Mouse (Mus musculus) kidney, adult 9 months (tissue): ENCODE results near the gene Trank1.

Experiments
- DNase-seq: peaks from one replicate; pipeline ENCODE4 v3.0.0; 2022

Trank1 gene

DNA sequence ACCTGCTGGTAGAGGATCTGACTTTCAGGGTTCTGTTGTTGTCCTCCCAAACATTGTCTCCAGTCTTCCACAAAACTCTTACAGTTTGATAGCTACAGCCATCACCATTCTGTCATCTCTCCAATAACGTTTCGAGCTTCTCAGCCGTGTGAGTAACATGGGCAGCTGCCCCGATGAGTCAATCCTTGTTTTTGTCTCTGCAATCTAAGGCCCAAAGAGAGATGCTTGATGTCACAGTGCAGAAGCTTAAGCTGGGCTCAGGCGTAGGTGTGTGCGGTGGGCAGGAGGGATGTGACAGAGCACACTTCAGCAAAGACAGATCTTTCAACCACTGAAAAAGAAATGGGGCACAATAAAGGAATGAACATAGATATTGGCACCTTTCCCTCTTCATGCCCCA, 7.5 kb upstream of the Trank1 start:
- DNase-seq: no peak

DNA sequence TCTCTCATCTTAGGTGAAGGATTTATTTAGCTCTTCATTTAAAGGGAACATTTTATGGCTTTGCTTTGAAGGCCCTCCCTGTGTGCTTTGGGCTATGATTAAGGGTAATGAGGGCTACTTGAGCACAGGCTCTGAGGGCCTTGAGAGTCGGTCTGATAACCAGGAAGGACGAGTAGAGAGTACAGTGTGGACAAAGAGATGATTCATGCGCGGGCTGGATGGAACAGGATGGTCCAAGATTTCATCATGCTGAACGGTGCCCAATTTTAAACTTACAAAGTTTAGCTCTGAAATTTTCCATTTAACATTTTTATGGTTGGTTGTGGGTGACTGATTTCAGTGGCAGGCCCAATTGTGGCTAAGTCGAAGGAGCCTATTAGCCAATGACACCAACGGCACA, 5.4 kb upstream of the Trank1 start:
- DNase-seq: no peak

DNA sequence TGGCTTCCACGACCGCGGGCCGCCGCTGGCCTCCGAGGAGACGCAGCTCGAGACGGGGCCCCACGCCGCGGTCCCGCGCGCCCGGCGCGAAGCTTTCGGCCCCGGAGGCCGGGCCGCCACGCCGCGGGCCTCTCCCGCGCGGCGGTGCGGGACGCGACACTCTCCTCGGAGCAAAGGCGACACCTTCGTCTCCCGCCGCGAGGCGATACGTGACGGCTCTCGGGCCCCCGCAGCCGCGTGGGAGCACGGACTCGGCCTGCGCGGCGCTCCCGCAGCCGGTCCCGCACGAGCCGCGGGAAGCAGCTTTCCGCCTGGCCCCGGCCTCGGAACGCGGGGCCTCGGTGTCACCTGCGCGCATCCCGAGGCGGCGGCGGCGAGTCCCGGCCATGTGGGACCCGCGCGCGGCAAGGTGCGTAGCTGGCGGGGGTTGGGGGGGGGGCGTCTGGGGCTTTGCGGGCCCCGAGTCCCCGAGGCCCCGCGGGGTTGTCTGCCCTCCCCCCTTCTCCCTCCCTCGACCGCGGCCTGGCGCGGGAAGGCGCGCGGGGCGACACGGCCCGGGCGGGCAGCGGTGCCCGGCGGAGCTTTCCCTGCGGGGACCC, 403 bp downstream of the Trank1 start:
- no peak for DNase-seq

DNA sequence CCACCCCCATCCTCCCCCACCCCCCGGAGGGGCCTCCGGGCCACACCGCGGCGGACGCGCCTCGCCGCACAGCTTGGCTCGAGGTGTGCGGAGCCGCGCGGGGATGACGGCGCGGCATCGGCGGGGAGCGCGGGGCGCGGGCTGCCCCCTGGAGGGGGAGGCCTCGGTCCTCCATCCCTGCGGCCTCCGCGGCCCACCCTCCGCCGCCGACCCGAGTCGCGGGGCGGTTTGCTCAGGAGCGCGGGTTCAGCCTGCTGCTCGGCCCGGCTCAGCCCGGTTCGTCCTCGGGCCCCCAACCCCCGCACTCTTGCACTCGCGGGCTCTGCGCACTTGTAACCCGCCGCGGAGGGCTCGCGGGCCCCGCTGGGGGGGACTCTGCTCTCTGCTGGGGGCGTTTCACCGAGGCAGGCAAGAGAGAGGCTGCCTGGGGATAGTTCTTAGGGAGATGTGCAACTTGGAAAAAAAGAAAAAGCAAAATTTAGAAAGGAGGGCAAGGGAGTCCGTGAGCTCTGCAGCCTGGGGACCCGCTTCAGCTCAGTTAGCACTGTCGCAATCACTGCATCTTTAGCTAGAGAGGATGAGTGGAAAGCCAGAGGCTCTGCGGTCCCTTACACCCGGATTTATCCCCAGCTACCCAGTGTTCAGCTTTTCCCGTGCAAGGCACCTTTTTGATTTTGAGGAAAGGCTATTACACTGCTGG, 1.1 kb downstream of the Trank1 start:
- no peak for DNase-seq

GRCm38 (mm10) chr9:111313299-111313698, 1.8 kb downstream of the Trank1 start:
- DNase-seq: no peak

- DNase-seq: no peak
Observed at GRCm38 (mm10) chr9:111313793-111314192, 2.3 kb downstream of the Trank1 start.

- DNase-seq: peak; percentile 64
Observed at GRCm38 (mm10) chr9:111314219-111314618, 2.7 kb downstream of the Trank1 start.

GRCm38 (mm10) chr9:111320912-111321311, 9.4 kb downstream of the Trank1 start:
- no peak for DNase-seq

DNA sequence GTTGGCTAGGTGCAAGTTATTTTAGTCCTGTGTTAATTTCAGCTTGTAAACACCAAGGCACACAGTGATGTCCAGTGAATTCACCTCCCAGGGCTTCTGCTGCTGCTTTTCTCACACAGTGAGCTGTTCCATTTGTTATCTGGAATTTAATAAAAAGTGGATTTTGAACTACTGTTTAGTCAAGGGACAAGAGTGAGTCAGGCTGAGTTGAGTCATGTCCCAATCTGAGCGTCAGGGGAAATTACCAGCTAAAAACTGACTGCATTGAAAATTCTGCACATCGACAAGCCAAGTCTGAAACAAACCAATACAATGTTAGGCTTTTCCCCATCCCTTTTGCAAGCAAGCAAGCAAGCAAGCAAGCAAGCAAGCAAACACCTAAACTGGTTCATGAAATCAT, 13.3 kb downstream of the Trank1 start:
- DNase-seq: no peak

DNA sequence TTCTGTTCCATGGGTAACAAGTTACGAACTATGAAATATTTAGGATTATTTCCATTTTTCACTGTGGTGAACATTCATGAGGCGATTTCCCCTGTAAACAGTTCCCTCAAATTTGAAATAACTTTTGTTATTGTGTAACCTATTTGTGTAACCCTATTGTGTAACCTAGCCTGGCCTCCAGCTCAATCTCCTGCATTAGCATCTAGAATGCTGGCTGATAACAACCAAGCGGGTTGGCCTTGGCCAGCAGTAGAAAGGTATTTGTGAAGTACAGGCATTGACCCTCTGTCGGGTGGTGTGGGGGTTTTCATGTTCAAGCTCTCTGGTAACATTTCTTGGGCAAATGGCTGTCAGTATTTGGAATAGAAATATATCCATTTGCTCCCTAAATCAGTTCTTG, 18.3 kb downstream of the Trank1 start:
- no peak for DNase-seq

- DNase-seq: no peak
Observed at GRCm38 (mm10) chr9:111333790-111334189, 22.3 kb downstream of the Trank1 start.

DNA sequence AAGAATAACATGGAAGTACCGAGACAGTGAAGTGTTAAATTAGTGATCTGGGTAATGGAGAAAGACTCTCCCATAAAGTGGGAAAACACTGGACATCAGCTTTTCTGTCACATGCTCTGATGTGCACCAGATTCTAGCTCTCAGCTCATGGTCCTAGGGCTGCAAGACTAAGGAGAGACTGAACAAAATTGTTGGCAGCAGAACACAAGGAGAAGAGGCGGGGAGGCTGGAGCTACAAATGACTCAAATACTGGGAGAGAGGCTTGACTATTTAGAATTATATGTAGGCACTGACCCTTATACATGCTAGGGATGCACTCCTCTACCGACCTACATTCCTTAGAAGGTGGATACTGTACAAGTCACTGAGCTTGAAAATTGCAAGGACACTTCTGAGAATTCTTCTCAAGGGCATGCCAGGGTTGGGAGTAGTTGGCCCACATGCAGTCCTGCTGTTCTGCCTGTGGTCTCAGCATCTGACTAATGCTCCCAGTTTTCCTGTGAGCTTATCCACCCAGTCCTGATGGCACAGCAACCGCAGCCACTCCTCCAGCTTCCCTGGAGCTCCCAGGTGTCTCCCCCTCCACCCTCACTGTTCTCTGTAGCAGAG, 23.1 kb downstream of the Trank1 start:
- DNase-seq: no peak

DNA sequence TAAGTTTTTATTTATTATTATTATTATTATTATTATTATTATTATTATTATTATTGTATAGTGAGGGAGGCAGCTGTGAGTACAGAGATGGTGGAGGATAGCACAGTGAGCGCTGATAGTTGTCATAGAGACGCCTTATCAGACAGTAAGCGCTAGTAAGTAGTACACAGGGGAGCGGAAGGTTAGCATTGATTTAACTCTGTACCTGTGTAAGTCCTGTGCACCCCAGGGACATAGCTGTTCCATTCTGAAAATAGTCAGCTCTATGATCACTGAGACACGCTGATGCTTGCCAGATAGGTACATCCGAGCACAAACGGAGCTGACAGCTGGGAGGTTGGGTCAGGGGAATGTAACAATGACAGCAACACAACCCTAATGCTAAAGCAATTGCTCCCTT, 39.7 kb downstream of the Trank1 start:
- DNase-seq: no peak

GRCm38 (mm10) chr9:111351641-111352040, 40.1 kb downstream of the Trank1 start:
- no peak for DNase-seq

DNA sequence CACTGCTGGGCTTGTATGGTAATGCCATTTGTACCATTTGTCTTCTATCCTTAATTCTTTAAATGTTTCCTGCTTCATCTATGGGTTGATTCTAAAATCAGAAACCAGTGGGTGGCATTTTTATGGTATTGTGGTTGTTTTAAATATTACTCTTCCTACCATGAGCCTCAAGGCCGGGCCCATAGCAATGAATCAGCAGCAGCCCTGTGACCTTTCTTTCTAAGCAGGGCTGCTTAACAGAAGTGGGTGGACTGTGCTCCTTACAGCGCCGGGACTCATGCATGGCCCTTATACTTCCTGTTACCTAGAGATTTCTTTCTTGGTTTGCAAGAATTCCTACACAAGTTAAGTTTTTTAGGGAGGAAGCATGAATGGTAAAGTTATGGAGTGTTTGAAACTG, 41.1 kb downstream of the Trank1 start:
- no peak for DNase-seq

DNA sequence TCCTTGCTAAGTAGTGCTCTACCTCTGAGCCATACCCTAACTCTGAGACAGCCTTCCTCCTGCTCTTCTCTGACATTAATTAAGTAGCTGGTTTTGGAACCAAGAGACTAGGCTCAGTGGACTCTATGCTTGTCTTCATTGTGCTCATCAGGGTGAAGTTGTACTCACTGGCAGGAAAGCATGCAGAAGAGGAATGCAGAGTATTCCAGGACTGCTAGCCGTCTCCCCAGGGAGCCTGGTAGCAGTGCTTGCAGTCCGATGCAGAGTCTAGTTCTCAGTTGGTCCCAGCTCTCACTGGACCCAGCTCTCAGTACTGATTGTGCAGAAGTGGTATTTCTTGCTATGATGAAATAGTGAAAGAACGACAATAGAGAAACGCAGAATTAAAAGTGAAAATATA, 43.5 kb downstream of the Trank1 start:
- DNase-seq: no peak

- DNase-seq: peak; percentile 24
Observed at GRCm38 (mm10) chr9:111356386-111356785, 44.8 kb downstream of the Trank1 start.

DNA sequence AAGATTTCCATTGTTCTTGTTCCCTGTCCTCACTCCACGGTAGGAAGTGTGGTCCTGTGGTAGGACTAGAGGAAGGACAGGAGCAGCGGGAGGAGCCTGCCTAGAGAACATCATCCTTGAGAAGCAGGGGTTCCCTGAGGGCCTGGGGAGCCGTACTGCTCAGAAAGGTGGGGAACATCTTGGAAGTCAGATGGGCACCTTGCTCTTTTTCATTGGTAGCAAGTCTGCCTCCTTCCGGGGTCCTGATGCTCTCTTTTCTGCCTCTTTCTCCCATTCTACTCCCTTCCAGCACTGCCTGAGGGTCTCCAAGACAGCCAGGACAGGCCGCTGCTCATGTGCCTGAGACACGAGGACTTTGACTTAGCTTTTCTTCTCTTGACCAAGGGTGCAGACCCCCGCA, 52.1 kb downstream of the Trank1 start:
- DNase-seq: no peak

DNA sequence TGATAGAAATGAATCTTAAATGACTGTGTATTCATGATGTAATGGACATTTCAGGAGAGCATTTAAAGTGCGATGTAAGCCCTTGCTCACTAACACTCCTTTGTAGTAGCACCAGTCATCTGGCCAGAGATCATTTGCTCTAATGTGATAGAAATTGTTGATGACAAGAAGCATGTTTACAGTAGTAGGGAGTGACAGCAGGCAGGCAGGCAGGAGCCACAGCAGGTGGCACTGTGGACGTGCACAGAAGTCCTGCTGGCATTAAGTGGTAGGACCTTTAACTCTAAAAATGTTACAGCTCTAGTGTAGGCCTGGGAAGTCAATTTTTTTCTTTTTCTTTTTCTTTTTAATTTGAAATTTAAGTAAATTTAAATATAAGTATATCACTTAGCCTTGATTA, 56.2 kb downstream of the Trank1 start:
- no peak for DNase-seq

- no peak for DNase-seq
Observed at GRCm38 (mm10) chr9:111372079-111372478, 60.5 kb downstream of the Trank1 start.

DNA sequence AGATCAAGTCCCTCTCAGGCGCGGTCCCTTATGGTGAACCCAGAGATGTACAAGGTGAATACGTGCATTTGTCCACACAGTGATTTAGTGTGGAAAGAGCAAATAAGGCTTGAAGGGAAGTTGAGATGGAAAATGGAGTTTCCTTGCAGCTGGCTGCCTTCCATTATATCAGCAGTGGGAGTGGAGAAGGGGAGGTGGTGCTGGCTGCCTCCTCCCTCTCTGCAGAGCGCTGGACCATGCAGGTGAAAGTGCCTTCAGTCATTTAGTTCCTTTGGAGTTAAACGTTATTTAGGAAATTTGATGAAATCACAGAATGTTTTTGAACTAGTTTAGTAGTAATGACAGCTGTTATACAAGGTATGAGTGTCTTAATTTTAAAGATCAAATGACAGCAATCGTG, 66.3 kb downstream of the Trank1 start:
- DNase-seq: peak; percentile 13

DNA sequence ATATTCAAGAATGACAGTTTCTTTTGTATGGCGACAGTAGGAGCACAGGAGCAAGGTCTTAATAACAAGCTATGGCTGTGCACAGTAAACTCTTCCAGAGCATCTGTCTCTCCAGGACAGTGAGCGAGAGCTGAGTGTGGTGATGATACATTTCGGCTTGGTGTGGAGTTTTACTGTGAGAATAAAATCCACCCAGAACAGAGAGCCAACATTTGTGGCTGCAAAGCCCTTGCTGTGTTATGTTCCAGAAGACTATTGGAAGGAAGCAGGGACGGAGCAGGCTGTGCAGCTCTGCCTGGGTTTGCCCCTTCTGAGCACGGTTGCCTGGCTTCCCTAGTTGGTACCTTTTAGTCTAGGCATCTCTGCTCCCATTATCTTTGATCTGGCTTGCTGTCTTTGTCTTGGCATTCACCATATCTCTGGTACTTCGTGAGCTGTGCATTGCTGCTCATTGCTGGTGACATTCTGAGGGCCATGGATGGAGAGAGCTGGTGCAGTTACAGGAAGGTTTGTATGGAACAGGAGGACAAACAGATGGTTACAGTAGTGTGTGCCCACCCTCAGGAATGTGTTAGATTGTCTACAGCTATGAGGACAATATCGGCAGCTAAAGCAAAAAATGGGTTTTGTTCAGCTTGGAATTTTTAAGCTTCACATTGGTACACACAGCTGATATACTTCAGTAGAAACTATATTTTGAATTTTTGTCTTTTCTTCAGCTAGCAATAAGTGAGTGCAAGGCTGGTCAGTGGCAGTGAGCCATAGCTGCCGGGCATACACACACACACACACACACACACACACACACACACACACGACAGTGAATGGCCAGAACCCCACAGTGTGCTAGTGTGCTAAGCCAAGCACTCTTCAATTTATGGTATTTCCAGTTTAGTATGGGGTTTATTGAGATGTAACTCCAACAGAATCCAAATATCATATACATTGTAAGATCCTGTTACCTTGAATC, 69.8 kb downstream of the Trank1 start:
- DNase-seq: no peak

DNA sequence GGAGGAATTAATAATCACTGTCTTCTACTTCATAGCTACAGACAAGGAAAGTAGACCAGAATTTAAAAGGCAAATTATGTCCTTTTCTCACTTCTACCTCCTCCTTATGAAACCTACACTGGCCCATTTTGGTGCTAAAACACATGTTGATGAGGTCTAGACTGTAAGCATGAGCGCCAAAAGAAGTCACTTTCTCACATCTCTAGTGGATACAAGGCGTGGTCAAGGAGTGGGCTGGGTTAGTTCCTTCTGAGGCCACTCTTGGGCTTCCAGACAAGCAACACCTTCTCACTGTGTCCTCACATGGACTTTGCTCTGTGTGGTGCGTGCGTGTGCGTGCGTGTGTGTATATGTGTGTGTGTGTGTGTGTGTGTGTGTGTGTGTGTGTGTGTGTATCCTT, 70.9 kb downstream of the Trank1 start:
- no peak for DNase-seq
